Comparison of ENCODE assay signal across 20 mouse cellular contexts in the genomic region with DNA sequence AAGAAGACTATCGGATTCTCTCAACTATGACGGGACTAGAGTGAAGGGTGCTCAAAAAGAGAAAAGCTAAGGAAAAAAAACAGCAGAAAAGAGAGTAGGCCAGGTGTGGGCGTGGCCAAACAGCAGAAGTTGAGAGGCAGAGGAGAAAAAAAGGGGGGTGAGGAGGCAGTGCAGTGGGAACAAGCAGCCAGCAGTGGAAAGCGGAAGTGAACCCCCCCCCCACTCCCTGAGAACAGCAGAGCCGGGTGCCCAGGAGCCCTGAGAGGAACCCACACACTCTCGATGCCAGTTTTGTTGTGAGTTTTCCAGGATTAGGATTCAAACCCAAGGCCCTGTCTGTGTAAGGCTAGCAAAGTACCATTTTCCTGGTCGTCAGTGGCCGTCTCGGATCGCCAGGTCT. TPM values are rescaled to one million over a fixed set of nuclear protein-coding genes. Genes with fewer than 3 reads are reported as not detected.
"Had no signal": no experiment of that assay in that cellular context is flagged by ENCODE, and none has a peak within 500 bp of the region (broad histone marks: within the 10 kb centered on the region; RNA-seq: fewer than 3 reads in every experiment).

No protein-coding gene starts in this region.

- H3K27ac ChIP-seq: midbrain, embryonic 10.5 days; midbrain, embryonic 12.5 days; neural tube, embryonic 13.5 days; neural tube, embryonic 15.5 days had no signal

- H3K9me3 ChIP-seq: midbrain, embryonic 10.5 days; midbrain, embryonic 12.5 days; neural tube, embryonic 13.5 days; neural tube, embryonic 15.5 days had no signal

- H3K4me1 ChIP-seq: midbrain, embryonic 10.5 days; midbrain, embryonic 12.5 days had no signal

- H3K27me3 ChIP-seq: midbrain, embryonic 12.5 days; neural tube, embryonic 13.5 days; neural tube, embryonic 15.5 days had no signal

- H3K9ac ChIP-seq: lung, embryonic 14.5 days; midbrain, embryonic 12.5 days; neural tube, embryonic 13.5 days; neural tube, embryonic 15.5 days had no signal

- H3K4me3 ChIP-seq: midbrain, embryonic 10.5 days; midbrain, embryonic 12.5 days; myocyte; neural tube, embryonic 13.5 days; neural tube, embryonic 15.5 days had no signal

- ATAC-seq: midbrain, embryonic 16.5 days had no signal

- DNase-seq: lung, adult 18-20 months; lung, embryonic 14.5 days; lung, postnatal 10 days; lung, postnatal 4 days; midbrain, embryonic 14.5 days; retina, postnatal 1 day; right cerebral cortex, adult 18-20 months; right cerebral cortex, postnatal 14 days; thymus, adult 18-20 months; thymus, postnatal 14 days; thymus, postnatal 36 days had no signal

RNA-seq across cellular contexts. Expression of gene Elf5, which starts 47.6 kb away (rescaled TPM):
- total RNA-seq: megakaryocyte-erythroid progenitor cell, adult 5-6 weeks had no signal
- polyA plus RNA-seq: midbrain, embryonic 10.5 days; midbrain, embryonic 14.5 days; midbrain, embryonic 16.5 days; myocyte; neural tube, embryonic 11.5 days; neural tube, embryonic 13.5 days; neural tube, embryonic 15.5 days; spleen, adult 2 months had no signal
